Mouse (Mus musculus) cerebellum, adult 2 months (tissue): ENCODE results near the gene Ahsg. TPM values are rescaled to one million over a fixed set of nuclear protein-coding genes. Genes with fewer than 3 reads are reported as not detected.

ENCODE experiments used
- DNase-seq, 2 experiments: peaks; one replicate each; pipeline ENCODE4 v3.0.0; 2021
- H3K27ac ChIP-seq: fragments of 200-500 bp; 2 replicates; pipeline ENCODE4 v1.5.1; 2012; ENCODE audit warnings: low read length, control low read depth, inconsistent platforms; ENCODE audit not compliant: insufficient read depth
- H3K27me3 ChIP-seq: fragments of 200-500 bp; 2 replicates; pipeline ENCODE4 v1.6.1; 2012; ENCODE audit warnings: inconsistent platforms, mild to moderate bottlenecking, low read length, moderate library complexity; ENCODE audit not compliant: control insufficient read depth, insufficient read depth
- H3K4me1 ChIP-seq: fragments of 200-500 bp; 2 replicates; pipeline ENCODE4 v1.6.1; 2011; ENCODE audit warnings: low read length; ENCODE audit not compliant: control insufficient read depth, insufficient read depth
- H3K4me3 ChIP-seq: fragments of 200-500 bp; replicated peaks from 2 replicates; pipeline ENCODE3; 2011; ENCODE audit warnings: mild to moderate bottlenecking, low read depth, low read length, control low read depth; ENCODE audit not compliant: insufficient read depth
- CTCF ChIP-seq: fragments of 200-500 bp; IDR thresholded peaks from 2 replicates; pipeline ENCODE4 v1.5.1; 2011; ENCODE audit warnings: low read depth, mild to moderate bottlenecking, control low read depth, low read length, moderate library complexity, borderline replicate concordance; ENCODE audit not compliant: insufficient read depth
- POLR2A ChIP-seq: fragments of 200-500 bp; IDR thresholded peaks from 2 replicates; pipeline ENCODE4 v1.6.1; 2011; ENCODE audit warnings: low read length, control low read depth, borderline replicate concordance; ENCODE audit not compliant: insufficient read depth
- WGBS: fragments of 180-500 bp; shearing (Covaris S2); methylation state at CpG from one replicate; pipeline ENCODE4 v1.1.7; 2018; 5-methylcytosine and 5-hydroxymethylcytosine counted together
- polyA plus RNA-seq: library from polyadenylated mRNA; depleted of rRNA; stranded (reverse); fragments of >200 nt; gene quantifications from 2 replicates; pipeline ENCODE4 v1.2.3, GENCODE M21; 2012

Gene Ahsg
- polyA plus RNA-seq, 1 experiment = not detected

GRCm38 (mm10) chr16:22879945-22880595 lies 11.0 kb upstream of the Ahsg start:
- WGBS = 49% methylated on average over 7 of the region's 7 CpGs
- TF ChIP-seq POLR2A (no peak), CTCF (no peak)

GRCm38 (mm10) chr16:22880900-22881299 lies 10.2 kb upstream of the Ahsg start:
- TF ChIP-seq POLR2A (no peak), CTCF (no peak)
- Histone ChIP-seq H3K27ac (no peak overlapping the region), H3K4me3 (no peak overlapping the region), H3K27me3 (no peaks in the 10 kb centered on the region), H3K4me1 (no peaks in the 10 kb centered on the region)
- DNase-seq = no peak
- 7% methylated on average over 6 of the region's 6 CpGs for WGBS

More at GRCm38 (mm10) chr16:22879945-22880595, 11.0 kb upstream of the Ahsg start:
- Histone ChIP-seq H3K27ac (no peak overlapping the region), H3K4me1 (no peaks in the 10 kb centered on the region), H3K4me3 (no peak overlapping the region), H3K27me3 (no peaks in the 10 kb centered on the region)
- DNase-seq = no peak

- Histone ChIP-seq H3K27me3 (no peaks in the 10 kb centered on the region), H3K27ac (no peak overlapping the region), H3K4me3 (no peak overlapping the region), H3K4me1 (no peaks in the 10 kb centered on the region)
- DNase-seq = no peak
- TF ChIP-seq POLR2A (no peak), CTCF (no peak)
- WGBS = 68% methylated on average over 4 of the region's 4 CpGs
Measured at GRCm38 (mm10) chr16:22881487-22881886, 9.6 kb upstream of the Ahsg start.

- Histone ChIP-seq H3K4me3 (no peak overlapping the region), H3K4me1 (no peaks in the 10 kb centered on the region), H3K27ac (no peak overlapping the region), H3K27me3 (no peaks in the 10 kb centered on the region)
- no peak for TF ChIP-seq CTCF
- no peak for TF ChIP-seq POLR2A
- WGBS = 82% methylated on average over 5 of the region's 5 CpGs
- no peak for DNase-seq
Measured at GRCm38 (mm10) chr16:22883441-22883840, 7.6 kb upstream of the Ahsg start.

GRCm38 (mm10) chr16:22885356-22885755 lies 5.7 kb upstream of the Ahsg start:
- no peaks in the 10 kb centered on the region for H3K27me3 ChIP-seq
- no peaks in the 10 kb centered on the region for H3K4me1 ChIP-seq
- WGBS = 52% methylated on average over 4 of the region's 4 CpGs
- DNase-seq = no peak
- H3K27ac ChIP-seq = no peak overlapping the region
- no peak overlapping the region for H3K4me3 ChIP-seq
- TF ChIP-seq POLR2A = no peak
- TF ChIP-seq CTCF = no peak

- TF ChIP-seq POLR2A = no peak
- no peaks in the 10 kb centered on the region for H3K27me3 ChIP-seq
- no peak overlapping the region for H3K27ac ChIP-seq
- WGBS = 65% methylated on average over 3 of the region's 3 CpGs
- no peaks in the 10 kb centered on the region for H3K4me1 ChIP-seq
- no peak overlapping the region for H3K4me3 ChIP-seq
- DNase-seq = no peak
Measured at GRCm38 (mm10) chr16:22886726-22887125, 4.4 kb upstream of the Ahsg start.

GRCm38 (mm10) chr16:22888835-22889234 lies 2.2 kb upstream of the Ahsg start:
- H3K27me3 ChIP-seq = no peaks in the 10 kb centered on the region
- no peak for DNase-seq
- H3K27ac ChIP-seq = no peak overlapping the region
- WGBS = 61% methylated on average over 4 of the region's 4 CpGs
- no peaks in the 10 kb centered on the region for H3K4me1 ChIP-seq
- TF ChIP-seq CTCF = no peak
- no peak for TF ChIP-seq POLR2A
- H3K4me3 ChIP-seq = no peak overlapping the region

GRCm38 (mm10) chr16:22889716-22890115 lies 1.4 kb upstream of the Ahsg start:
- no peak overlapping the region for H3K27ac ChIP-seq
- H3K4me3 ChIP-seq = no peak overlapping the region
- DNase-seq = no peak
- 95% methylated on average over 8 of the region's 8 CpGs for WGBS
- H3K27me3 ChIP-seq = no peaks in the 10 kb centered on the region
- no peaks in the 10 kb centered on the region for H3K4me1 ChIP-seq
- TF ChIP-seq POLR2A (no peak), CTCF (no peak)
